Mouse (Mus musculus) hindbrain, embryonic 14.5 days (tissue): ENCODE data around the gene Erv3. TPM values are rescaled to one million over a fixed set of nuclear protein-coding genes. Genes with fewer than 3 reads are reported as not detected.

Source experiments
- ATAC-seq: fragments of 200-750 bp; cut with Nextera tagmentation; 2 replicates; pipeline ENCODE4 v1.8.0; 2017; ENCODE audit warnings: moderate number of reproducible peaks, mild to moderate bottlenecking, moderate TSS enrichment, moderate library complexity; ENCODE audit not compliant: low FRiP score
- DNase-seq: peaks from one replicate; pipeline ENCODE4 v3.0.0-alpha.2; 2015; ENCODE audit warnings: low spot score
- H3K27ac ChIP-seq: fragments of 300-500 bp; sonication (generic); 2 replicates; pipeline ENCODE4 v1.5.1; 2014; ENCODE audit warnings: mild to moderate bottlenecking, moderate library complexity
- H3K27me3 ChIP-seq: fragments of 300-500 bp; sonication (generic); 2 replicates; pipeline ENCODE4 v1.6.1; 2014; ENCODE audit warnings: mild to moderate bottlenecking, low read length, mixed read lengths; ENCODE audit not compliant: control insufficient read depth, insufficient read depth
- H3K36me3 ChIP-seq: fragments of 300-500 bp; sonication (generic); replicated peaks from 2 replicates; pipeline ENCODE4 v1.6.1; 2014; ENCODE audit not compliant: control insufficient read depth, insufficient read depth
- H3K4me1 ChIP-seq: fragments of 300-500 bp; sonication (generic); replicated peaks from 2 replicates; pipeline ENCODE4 v1.6.1; 2014; ENCODE audit warnings: antibody characterized with exemption, low read length, mixed read lengths; ENCODE audit not compliant: control insufficient read depth, insufficient read depth
- H3K4me2 ChIP-seq: fragments of 300-500 bp; sonication (generic); replicated peaks from 2 replicates; pipeline ENCODE4 v1.6.1; 2014; ENCODE audit warnings: mild to moderate bottlenecking, moderate library complexity
- H3K4me3 ChIP-seq: fragments of 300-500 bp; sonication (generic); replicated peaks from 2 replicates; pipeline ENCODE4 v1.5.1; 2014; ENCODE audit warnings: mild to moderate bottlenecking, low read length
- H3K9ac ChIP-seq: fragments of 300-500 bp; sonication (generic); 2 replicates; pipeline ENCODE4 v1.6.1; 2014
- H3K9me3 ChIP-seq: fragments of 300-500 bp; sonication (generic); 2 replicates; pipeline ENCODE4 v1.6.1; 2016; ENCODE audit warnings: low read length; ENCODE audit not compliant: control insufficient read depth
- WGBS: fragments of 180-500 bp; shearing (Covaris S2); extraction: QIAGEN DNeasy Blood & Tissue Kit; methylation state at CpG from one replicate; pipeline ENCODE4 v1.1.7; 2014; 5-methylcytosine and 5-hydroxymethylcytosine counted together
- polyA plus RNA-seq: library from polyadenylated mRNA; unstranded; fragments of >200 nt; fragmentation: Nextera tagmentation; extraction: Ambion mirVana; gene quantifications from 2 replicates; pipeline ENCODE4 v1.2.1, GENCODE M21; 2014

The Erv3 gene
- polyA plus RNA-seq, 1 experiment from 2014 or later, result 0.07 TPM

DNA sequence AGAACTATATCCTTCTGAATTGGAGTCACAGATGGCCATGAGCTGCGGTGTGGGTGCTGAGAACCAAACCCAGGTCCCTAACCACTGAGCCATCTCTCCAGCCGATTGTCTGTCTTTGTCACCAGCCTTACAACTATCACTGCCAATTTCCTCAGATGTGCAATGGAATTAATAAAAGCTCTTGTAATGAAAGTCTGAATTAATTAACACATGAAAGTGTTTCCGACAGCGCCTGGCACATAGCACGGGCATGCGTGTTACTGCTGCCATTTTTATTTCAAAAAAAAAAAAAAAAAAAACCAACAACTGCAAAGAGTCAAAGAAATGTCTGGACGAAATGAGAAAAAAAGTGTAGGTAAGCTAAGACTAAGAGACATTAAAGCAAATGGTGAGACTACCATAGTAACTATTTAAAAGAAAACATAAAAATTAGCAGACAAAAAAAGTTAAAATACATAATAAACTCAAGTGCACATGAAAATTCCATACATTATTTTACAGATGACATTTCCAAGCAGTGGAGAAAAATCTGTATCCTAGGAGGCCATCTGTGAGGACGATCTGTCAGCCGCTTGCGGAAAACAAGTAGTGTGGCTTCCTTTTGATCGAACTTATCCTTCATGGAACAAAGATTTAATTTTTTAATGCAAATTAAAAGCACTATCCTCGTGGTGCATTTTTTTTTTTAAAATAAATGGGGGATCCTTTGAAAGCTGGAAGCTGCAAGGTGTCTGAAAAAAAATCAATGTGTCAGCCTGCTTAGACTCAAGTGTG lies 38.0 kb upstream of the Erv3 start:
- no peak overlapping the region for H3K27ac ChIP-seq
- DNase-seq, result no peak
- no peaks in the 10 kb centered on the region for H3K4me1 ChIP-seq
- H3K9me3 ChIP-seq, result no peaks in the 10 kb centered on the region
- H3K27me3 ChIP-seq, result no peaks in the 10 kb centered on the region
- 88% methylated on average over 12 of the region's 12 CpGs for WGBS
- no peak overlapping the region for H3K4me2 ChIP-seq
- no peak overlapping the region for H3K9ac ChIP-seq
- no peak overlapping the region for H3K4me3 ChIP-seq
- H3K36me3 ChIP-seq, result no peaks in the 10 kb centered on the region
- no peak for ATAC-seq

DNA sequence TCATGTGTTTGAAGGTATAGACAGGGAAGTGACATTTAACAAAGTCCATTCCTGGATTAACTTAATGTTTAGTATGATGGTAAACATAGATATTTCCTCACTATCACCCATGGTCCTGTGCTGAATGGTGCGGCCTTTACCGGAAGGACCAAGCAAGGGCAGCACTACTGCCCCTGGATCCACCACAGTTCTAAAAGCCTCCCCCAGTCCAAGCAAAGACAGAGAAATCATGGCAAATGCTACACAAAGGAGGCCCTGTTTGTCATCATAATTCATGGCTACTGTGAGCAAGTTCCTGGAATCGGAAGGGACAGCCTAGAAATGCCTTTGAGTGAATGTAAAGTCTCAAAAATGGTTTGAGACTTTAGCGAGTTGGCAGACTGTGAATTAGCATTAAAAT lies 36.5 kb upstream of the Erv3 start:
- Histone ChIP-seq H3K27ac (no peak overlapping the region), H3K27me3 (no peaks in the 10 kb centered on the region; the same call in 1 of the 2 replicates), H3K36me3 (no peaks in the 10 kb centered on the region), H3K4me3 (no peak overlapping the region), H3K9ac (no peak overlapping the region), H3K4me2 (no peak overlapping the region), H3K9me3 (no peaks in the 10 kb centered on the region), H3K4me1 (no peaks in the 10 kb centered on the region)
- DNase-seq (no peak), ATAC-seq (no peak)
- WGBS, result 93% methylated on average over 4 of the region's 4 CpGs

GRCm38 (mm10) chr2:131895106-131895505 lies 35.6 kb upstream of the Erv3 start:
- Histone ChIP-seq H3K9me3 (no peaks in the 10 kb centered on the region), H3K4me3 (no peak overlapping the region), H3K36me3 (no peaks in the 10 kb centered on the region), H3K27me3 (peaks cover 3% of the 10 kb centered on the region; the same call in 1 of the 2 replicates), H3K9ac (no peak overlapping the region), H3K4me1 (no peaks in the 10 kb centered on the region), H3K27ac (no peak overlapping the region), H3K4me2 (no peak overlapping the region)
- DNase-seq (no peak), ATAC-seq (no peak)
- 93% methylated on average over 2 of the region's 2 CpGs for WGBS

- H3K27ac ChIP-seq, result no peak overlapping the region
- no peaks in the 10 kb centered on the region for H3K9me3 ChIP-seq
- ATAC-seq (no peak), DNase-seq (no peak)
- H3K36me3 ChIP-seq, result no peaks in the 10 kb centered on the region
- H3K27me3 ChIP-seq, result peaks cover 3% of the 10 kb centered on the region; the same call in 1 of the 2 replicates
- no peaks in the 10 kb centered on the region for H3K4me1 ChIP-seq
- no peak overlapping the region for H3K4me2 ChIP-seq
- no peak overlapping the region for H3K4me3 ChIP-seq
- no peak overlapping the region for H3K9ac ChIP-seq
- WGBS, result 36% methylated on average over 5 of the region's 5 CpGs
Observed at GRCm38 (mm10) chr2:131892534-131892933, 33.0 kb upstream of the Erv3 start.

DNA sequence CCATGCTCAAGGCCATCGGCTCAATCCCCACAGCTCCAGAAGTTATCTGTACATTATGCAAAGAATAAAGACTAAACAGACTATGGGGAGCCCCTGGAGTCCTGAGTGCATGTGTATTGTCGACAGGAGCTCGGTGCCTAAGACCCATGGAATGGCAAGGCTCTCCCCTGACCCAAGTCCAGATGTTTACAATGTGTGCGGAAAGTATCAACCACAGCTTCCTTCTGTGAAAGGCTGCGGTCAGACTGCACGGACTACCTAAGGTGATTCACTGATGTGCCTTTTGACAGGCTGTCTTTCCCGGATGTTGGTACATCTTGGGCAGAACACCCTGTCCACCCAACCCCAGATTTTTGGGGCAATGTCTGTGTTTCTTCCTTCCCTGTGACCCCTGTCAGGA lies 28.7 kb upstream of the Erv3 start:
- Histone ChIP-seq H3K9me3 (no peaks in the 10 kb centered on the region), H3K9ac (no peak overlapping the region), H3K27me3 (peaks cover 3% of the 10 kb centered on the region; the same call in 1 of the 2 replicates), H3K36me3 (no peaks in the 10 kb centered on the region), H3K27ac (no peak overlapping the region), H3K4me3 (no peak overlapping the region), H3K4me2 (no peak overlapping the region), H3K4me1 (peaks cover 3% of the 10 kb centered on the region)
- 85% methylated on average over 7 of the region's 7 CpGs for WGBS
- DNase-seq (no peak), ATAC-seq (no peak)

DNA sequence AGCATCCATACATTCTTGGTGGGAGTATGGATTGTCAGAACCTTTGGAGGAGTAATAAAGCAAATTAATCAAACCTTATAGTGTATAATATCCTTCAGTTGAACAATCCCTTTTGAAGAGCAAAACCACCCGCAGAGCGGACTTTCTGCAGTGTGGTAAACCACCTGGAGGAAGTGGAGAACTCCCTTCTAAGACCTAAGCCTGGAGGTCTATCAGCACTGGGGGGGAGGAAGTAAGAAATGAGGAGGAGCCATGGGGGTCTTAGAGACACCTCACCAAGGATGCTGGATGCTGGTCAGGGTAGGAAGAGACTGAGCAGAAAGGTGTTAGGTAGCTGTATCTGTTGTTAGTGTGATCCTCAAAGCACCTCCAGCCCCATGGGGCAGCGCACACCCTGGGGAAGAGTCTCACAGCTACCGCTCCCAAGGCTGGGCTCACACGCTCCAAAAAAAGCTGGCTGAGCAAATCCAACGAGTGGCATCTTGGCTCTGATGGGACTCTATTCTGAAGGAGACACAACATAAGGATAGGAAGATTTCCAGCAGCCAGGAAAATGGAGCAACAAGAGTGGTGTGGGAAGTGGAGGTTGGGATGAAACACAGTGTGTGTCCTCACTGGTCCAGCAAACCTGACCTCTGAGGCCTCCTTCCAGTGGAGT lies 27.1 kb upstream of the Erv3 start:
- DNase-seq (no peak), ATAC-seq (no peak)
- WGBS, result 93% methylated on average over 6 of the region's 6 CpGs

GRCm38 (mm10) chr2:131883136-131883535 lies 23.6 kb upstream of the Erv3 start:
- H3K9ac ChIP-seq, result no peak overlapping the region
- no peaks in the 10 kb centered on the region for H3K27me3 ChIP-seq
- H3K27ac ChIP-seq, result no peak overlapping the region
- peaks cover 6% of the 10 kb centered on the region for H3K4me1 ChIP-seq
- no peaks in the 10 kb centered on the region for H3K36me3 ChIP-seq
- no peaks in the 10 kb centered on the region for H3K9me3 ChIP-seq
- no peak overlapping the region for H3K4me2 ChIP-seq
- WGBS, result 58% methylated on average over 2 of the region's 2 CpGs
- no peak for ATAC-seq
- DNase-seq, result no peak
- no peak overlapping the region for H3K4me3 ChIP-seq

More for the DNA sequence above, 27.1 kb upstream of the Erv3 start:
- Histone ChIP-seq H3K36me3 (no peaks in the 10 kb centered on the region), H3K4me2 (no peak overlapping the region), H3K27me3 (peaks cover 3% of the 10 kb centered on the region; the same call in 1 of the 2 replicates), H3K9ac (no peak overlapping the region), H3K4me3 (no peak overlapping the region), H3K9me3 (no peaks in the 10 kb centered on the region), H3K27ac (no peak overlapping the region), H3K4me1 (peaks cover 6% of the 10 kb centered on the region)

DNA sequence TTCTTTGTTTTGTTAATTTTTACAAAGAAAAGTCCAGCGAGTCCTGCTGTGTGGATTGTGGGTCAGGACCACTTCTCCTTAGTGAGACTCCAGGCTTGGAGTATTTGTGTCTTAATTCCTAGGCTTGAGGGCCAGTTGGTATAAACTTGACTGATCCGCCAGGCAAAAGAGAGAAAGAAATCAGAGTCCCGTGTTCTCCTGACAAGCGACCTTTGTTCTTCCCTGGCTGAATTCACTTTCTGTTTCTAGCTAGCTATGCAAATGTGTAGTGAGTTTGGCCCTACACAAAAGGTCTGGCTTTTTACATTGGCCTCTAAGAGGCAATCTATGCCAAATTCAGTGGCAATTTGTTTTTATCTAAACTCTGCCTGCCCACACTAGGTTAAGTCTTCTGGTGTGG lies 22.2 kb upstream of the Erv3 start:
- Histone ChIP-seq H3K4me2 (no peak overlapping the region), H3K4me1 (peaks cover 6% of the 10 kb centered on the region), H3K9ac (no peak overlapping the region), H3K36me3 (no peaks in the 10 kb centered on the region), H3K4me3 (no peak overlapping the region), H3K9me3 (no peaks in the 10 kb centered on the region), H3K27me3 (no peaks in the 10 kb centered on the region), H3K27ac (no peak overlapping the region)
- ATAC-seq (no peak), DNase-seq (no peak)
- 50% methylated on average over 4 of the region's 4 CpGs for WGBS

- H3K4me3 ChIP-seq, result no peak overlapping the region
- DNase-seq (no peak), ATAC-seq (no peak)
- no peaks in the 10 kb centered on the region for H3K27me3 ChIP-seq
- H3K27ac ChIP-seq, result no peak overlapping the region
- 90% methylated on average over 7 of the region's 7 CpGs for WGBS
- H3K4me2 ChIP-seq, result no peak overlapping the region
- no peak overlapping the region for H3K9ac ChIP-seq
- no peaks in the 10 kb centered on the region for H3K4me1 ChIP-seq
- no peaks in the 10 kb centered on the region for H3K36me3 ChIP-seq
- no peaks in the 10 kb centered on the region for H3K9me3 ChIP-seq
Observed at GRCm38 (mm10) chr2:131876551-131877265, 17.2 kb upstream of the Erv3 start.
